Mouse (Mus musculus) urinary bladder, adult 2 months (tissue): Measurements from ENCODE around the gene Gprc5a. TPM values are rescaled to one million over a fixed set of nuclear protein-coding genes. Genes with fewer than 3 reads are reported as not detected.

Source experiments
- polyA plus RNA-seq: library from polyadenylated mRNA; depleted of rRNA; stranded (reverse); fragments of >200 nt; gene quantifications from 2 replicates; pipeline ENCODE4 v1.2.3, GENCODE M21; 2012; rRNA removed

The Gprc5a gene
- polyA plus RNA-seq, 1 experiment, result 2.0 TPM

Other genes with a start within 250 kb of the Gprc5a start
- gene Crebl2, start 235.5 kb upstream of the Gprc5a start, polyA plus RNA-seq, result 35.3 and 37.5 TPM in 2 replicates
- gene Gpr19, start 167.1 kb upstream of the Gprc5a start, polyA plus RNA-seq, result 9.5 and 9.7 TPM in 2 replicates
- gene Cdkn1b, start 145.2 kb upstream of the Gprc5a start, polyA plus RNA-seq, result 28.8 and 32.3 TPM in 2 replicates
- 1.9 TPM in 2 replicates for gene Apold1, start 83.9 kb upstream of the Gprc5a start, polyA plus RNA-seq
- gene Ddx47, start 54.0 kb upstream of the Gprc5a start, polyA plus RNA-seq, result 80.2 and 86.4 TPM in 2 replicates
- gene Gprc5d, start 52.6 kb downstream of the Gprc5a start, polyA plus RNA-seq, result 0.07 TPM in 2 replicates
- 5.6 and 5.9 TPM in 2 replicates for gene Fam234b, start 132.3 kb downstream of the Gprc5a start, polyA plus RNA-seq
- gene Hebp1, start 132.4 kb downstream of the Gprc5a start, polyA plus RNA-seq, result 40.7 and 41.8 TPM in 2 replicates
- 0.06 and 0.21 TPM in 2 replicates for gene Gsg1, start 188.7 kb downstream of the Gprc5a start, polyA plus RNA-seq
- gene Pbp2, start 244.8 kb downstream of the Gprc5a start, polyA plus RNA-seq, result 0.41 and 0.52 TPM in 2 replicates